Mouse (Mus musculus) splenic B cell, adult 2 months (primary cell): ENCODE results near the gene Nek11.

Experiments used
- DNase-seq: peaks from one replicate; pipeline ENCODE4 v3.0.0-alpha.2; 2011; ENCODE audit warnings: low read depth, low spot score
- H3K27me3 ChIP-seq: 2 replicates; pipeline ENCODE4 v1.6.1; 2012; ENCODE audit warnings: mild to moderate bottlenecking, low read length, moderate library complexity, mixed read lengths; ENCODE audit not compliant: control insufficient read depth, poor library complexity, insufficient read depth, severe bottlenecking
- H3K36me3 ChIP-seq: 2 replicates; pipeline ENCODE4 v1.6.1; 2012; ENCODE audit warnings: mild to moderate bottlenecking, low read length, moderate library complexity, mixed read lengths; ENCODE audit not compliant: control insufficient read depth, poor library complexity, insufficient read depth, severe bottlenecking

Nek11 gene

DNA sequence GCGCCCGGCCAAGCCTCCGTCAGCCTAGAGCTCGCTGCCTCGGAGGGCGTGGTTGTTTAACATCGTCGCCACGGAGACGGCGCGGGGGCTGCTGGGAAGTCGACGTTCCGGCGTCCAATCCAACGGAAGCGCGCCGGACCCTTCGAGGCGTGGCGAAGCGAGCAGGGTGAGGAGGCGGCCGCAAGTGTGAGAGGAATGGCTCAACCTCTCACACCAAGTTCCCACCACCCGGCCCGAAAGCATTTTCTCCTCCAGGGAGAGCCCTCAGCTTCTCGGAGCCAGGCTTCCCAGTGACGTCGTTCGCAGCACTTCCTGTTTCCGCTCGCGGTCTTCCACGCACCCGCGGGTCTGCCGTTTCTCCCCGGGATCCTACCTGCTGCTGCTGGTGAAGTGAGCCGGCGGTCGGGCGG is at the start of gene Nek11, which contains the start of gene Aste1:
Gene Nek11 (minus strand): TSS at position 307 of the 410 bp plus-strand sequence.
Gene Aste1 (plus strand): TSS at position 175 of the 410 bp plus-strand sequence.
- Histone ChIP-seq H3K36me3 (no peaks in the 10 kb centered on the region), H3K27me3 (no peaks in the 10 kb centered on the region)
- peak; percentile 95 for DNase-seq

DNA sequence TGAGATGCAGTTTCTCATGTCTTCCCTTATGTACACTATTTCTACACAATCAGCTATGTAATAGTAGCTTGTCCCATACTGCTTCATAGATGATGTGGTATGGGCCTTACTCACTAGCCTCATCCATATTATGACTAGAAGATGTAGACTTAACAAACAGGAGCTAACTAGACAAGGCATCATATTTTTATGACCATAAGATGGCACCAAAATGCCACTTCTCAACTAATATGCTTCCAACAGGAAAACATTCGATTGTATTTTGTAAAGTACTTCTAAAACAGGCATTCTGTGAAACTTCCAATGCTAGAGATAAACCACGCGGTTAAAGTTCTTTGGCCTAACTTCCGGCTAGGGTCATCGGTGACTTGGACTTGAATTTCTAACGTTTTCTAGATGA is 13.2 kb upstream of the Nek11 start:
- DNase-seq: no peak
- H3K27me3 ChIP-seq: no peaks in the 10 kb centered on the region
- H3K36me3 ChIP-seq: peaks cover 7% of the 10 kb centered on the region; the same call in 1 of the 2 replicates

DNA sequence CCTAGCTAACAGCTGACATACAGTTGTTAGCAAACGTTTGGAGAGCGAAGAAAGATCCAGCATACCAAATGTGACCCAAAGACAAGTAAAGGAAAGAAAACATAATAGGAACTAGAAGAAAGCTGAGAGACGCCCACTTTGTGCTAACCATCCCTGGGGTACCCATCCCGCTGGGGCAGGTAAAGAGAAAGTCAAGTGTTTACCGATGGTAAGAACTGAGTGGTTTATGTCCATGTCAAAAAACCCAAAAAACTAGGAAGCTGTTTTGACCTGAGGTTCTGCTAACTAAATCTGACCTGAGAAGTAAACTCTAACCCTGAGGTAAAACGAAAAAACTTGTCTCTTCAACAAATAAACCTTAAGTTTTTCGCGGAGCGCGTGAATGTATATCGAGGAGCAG is 604 bp downstream of the Nek11 start:
- DNase-seq: no peak

DNA sequence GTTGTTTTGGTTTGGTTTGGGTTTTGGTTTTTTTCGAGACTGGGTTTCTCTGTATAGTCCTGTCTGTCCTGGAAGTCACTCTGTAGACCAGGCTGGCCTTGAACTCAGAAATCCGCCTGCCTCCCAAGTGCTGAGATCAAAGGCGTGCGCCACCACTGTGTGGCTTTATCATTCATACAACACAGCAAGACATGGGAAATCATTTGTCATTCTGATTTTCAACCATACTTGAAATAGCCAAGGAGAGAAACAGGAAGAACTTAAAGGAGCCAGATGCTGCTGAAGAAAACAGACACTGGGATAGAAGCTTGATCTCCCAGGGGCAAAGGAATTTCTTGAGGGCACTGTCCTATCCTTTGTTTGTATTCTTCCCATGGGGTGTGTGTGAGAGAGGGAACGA is 4.7 kb downstream of the Nek11 start:
- Histone ChIP-seq H3K27me3 (no peaks in the 10 kb centered on the region), H3K36me3 (no peaks in the 10 kb centered on the region)
- DNase-seq: no peak

More for the DNA sequence above, 604 bp downstream of the Nek11 start:
- Histone ChIP-seq H3K36me3 (no peaks in the 10 kb centered on the region), H3K27me3 (no peaks in the 10 kb centered on the region)

DNA sequence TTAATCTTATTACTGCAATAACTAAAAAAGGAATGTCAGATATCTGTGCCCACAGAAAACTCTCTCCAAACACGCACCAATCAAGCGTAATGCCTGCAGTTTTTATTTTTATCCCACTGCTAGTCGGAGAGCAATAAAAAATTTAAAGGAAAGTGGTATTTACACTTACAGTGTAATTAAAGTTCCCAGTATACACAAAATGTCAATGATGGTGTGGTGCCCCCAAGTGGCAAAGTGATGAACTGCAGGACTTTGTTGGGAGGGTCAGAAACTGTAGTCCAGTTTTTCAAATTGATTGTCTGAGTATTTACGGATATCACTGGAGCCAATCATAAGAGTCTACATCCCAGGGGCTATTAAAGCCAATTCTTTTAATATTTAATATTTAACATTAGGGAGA is 6.0 kb downstream of the Nek11 start:
- Histone ChIP-seq H3K27me3 (no peaks in the 10 kb centered on the region), H3K36me3 (no peaks in the 10 kb centered on the region)
- DNase-seq: peak; percentile 75

DNA sequence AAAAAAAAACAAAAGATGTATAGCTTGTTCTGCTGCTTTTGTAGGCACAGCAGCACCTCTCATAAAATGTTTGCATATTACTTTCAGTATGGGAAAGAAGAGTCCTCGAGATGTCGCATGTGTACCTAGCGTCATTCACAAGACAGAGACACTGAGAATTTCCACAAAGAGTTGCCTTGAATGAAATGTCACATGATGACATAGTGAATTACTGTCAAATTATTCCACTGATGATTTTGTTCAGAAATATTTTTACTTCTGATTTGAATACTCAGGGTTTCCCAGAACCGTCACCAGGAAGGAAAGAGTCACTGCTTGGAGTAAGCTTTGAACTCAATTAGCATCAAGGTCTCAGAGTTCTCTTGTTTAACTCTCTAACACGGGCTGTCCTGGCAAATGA is 7.9 kb downstream of the Nek11 start:
- H3K27me3 ChIP-seq: no peaks in the 10 kb centered on the region
- H3K36me3 ChIP-seq: no peaks in the 10 kb centered on the region
- no peak for DNase-seq

DNA sequence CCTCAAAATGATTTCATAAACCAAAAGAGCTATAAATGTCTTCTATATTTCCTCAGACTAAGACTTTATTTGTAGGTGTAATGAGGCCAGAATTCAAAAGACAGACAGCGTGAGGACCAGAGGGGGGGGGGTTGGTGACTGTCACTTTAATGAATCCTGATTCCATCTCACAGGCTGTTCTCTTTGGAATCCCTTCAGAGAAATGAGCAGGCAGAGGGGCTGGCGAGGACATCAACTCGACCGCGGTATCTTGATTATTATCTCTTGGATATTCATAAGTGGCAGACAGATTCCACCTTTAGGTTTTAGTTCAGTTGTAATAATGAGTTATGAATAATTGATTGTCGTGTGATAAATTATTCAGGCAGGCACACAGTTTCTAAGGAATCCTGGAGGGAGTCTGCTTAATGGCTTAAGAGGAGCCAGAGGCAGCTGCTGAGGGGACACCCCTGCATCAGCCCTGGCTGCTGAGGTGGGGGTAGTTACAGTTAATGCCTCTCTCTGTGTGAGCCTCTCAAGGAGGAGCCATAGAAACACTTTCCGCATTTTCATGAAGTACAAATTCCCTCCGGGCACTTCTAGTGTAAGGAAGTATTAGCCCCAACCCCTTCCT is 15.7 kb downstream of the Nek11 start:
- Histone ChIP-seq H3K36me3 (no peaks in the 10 kb centered on the region), H3K27me3 (no peaks in the 10 kb centered on the region)
- no peak for DNase-seq

DNA sequence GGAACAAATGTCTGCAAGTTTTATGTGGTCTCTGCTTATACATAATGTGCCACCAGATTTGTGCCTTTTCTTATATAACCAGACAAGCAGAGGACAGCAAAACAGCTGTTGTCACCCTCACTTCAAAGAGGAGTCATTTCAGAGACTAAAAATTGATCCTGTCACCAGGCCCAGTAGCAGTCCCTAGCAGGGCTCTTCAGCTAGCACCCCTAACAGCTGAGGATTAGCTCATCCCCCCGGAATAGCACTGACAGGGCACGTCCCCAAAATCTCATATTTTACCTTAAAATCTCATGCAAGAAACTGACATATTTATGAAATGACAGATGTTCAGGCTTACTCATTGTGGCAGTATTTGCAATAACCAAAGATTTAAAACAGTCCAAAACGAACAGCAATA is 17.7 kb downstream of the Nek11 start:
- H3K36me3 ChIP-seq: no peaks in the 10 kb centered on the region
- H3K27me3 ChIP-seq: no peaks in the 10 kb centered on the region
- DNase-seq: no peak

DNA sequence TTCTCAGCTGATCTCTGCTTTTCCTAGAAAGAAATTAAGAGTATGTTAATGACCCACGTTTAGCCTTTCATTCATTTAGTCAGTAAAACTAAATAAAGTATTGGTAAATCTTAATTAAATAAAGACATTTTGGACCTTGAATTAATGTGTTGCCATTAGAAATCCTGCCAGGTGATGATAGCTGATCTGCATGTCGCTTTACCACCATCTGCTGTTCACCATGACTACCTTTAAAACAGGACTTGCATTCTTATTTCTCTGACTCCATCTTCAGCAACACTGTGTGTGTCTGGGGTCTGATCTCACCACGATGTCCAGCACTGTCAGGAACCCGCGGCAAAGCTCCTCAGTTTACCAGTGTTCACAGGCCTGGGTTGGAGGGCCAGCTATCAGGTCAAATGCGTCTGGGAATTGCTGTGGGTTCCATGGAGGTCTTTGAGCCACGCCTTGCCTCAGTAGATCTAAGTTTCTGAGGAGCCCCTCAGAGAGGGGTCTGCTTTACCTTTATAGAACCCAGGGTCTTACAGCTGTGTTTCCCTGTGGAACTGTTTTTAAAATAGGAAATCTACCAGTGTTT is 18.3 kb downstream of the Nek11 start:
- DNase-seq: peak; percentile 42
- Histone ChIP-seq H3K36me3 (no peaks in the 10 kb centered on the region), H3K27me3 (no peaks in the 10 kb centered on the region)

DNA sequence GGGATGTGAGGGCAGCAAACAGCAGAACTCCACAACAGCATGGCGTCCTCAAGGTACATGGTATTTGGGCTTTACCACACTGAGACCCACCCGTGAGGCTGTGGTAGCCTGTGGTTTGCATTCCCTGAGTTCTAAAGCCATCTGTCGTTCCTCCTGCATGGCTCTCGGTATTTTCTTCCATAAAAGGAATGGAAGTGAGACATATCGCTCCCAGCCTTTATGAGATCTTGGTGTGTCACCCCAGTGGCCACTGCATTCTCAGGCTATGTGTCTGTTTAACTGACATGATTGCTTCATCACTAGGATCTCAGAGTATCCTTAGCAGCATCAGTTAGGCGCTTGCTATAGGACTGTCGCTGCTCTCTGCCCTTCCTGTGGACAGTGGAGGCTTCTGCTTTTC is 18.9 kb downstream of the Nek11 start:
- no peaks in the 10 kb centered on the region for H3K36me3 ChIP-seq
- DNase-seq: no peak
- H3K27me3 ChIP-seq: no peaks in the 10 kb centered on the region

DNA sequence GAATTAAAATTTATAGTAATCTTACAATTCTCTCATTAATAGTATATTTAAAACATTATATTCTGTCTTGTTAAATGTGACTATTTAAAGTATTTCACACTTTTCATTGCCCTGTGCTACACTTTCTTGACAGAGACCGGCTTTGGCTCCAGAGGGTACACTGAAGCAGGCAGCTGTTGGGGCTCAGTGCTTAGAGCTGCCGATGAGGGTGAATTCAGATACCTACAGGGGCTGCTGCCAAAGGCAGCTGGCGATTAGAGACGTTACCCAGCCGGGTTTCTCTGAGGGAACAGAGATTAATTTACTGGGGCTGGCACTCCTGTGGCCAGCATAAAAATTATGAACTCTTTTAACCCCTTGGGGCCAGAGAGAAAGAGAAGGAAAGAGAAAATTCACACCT is 21.0 kb downstream of the Nek11 start:
- DNase-seq: no peak

DNA sequence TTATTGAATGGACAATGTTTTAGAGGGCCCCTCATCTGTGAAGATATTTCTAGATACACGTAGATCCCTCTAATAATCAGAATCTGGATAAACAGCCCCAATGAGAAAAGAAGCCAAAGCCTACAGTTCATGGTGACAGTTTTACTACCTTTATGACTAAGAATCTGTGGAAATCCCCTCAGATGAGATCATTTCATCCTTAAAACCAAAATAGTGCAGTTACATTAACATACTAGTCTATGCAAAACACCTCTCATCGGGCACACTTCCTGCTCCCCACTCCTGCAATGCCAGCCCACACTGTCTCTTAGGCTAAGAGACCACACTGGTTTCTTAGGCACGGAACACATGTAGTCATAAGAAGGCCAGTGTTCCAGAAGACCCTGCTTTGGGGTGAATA is 26.7 kb downstream of the Nek11 start:
- DNase-seq: peak; percentile 72
- no peaks in the 10 kb centered on the region for H3K27me3 ChIP-seq
- no peaks in the 10 kb centered on the region for H3K36me3 ChIP-seq

More for the DNA sequence above, 21.0 kb downstream of the Nek11 start:
- Histone ChIP-seq H3K36me3 (no peaks in the 10 kb centered on the region), H3K27me3 (no peaks in the 10 kb centered on the region)

DNA sequence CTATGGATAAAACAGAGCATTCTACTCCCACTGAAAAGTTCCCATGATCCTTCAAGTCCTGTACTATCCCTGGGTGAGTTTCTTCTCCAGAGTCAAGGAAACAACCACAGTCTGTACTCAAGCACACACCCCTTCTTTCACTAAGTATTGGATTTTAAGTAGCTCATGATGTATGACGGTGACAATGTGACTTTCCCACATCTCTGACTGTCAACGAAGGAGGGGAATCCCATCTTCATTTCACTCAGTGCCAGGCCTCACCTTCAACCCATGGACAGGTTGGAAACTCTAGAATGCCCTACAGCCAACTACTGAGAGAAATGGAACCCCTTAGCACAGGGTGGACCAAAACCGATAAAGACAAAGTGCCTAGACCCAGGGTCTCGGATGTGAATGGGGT is 29.1 kb downstream of the Nek11 start:
- DNase-seq: no peak
- Histone ChIP-seq H3K36me3 (no peaks in the 10 kb centered on the region), H3K27me3 (no peaks in the 10 kb centered on the region)

DNA sequence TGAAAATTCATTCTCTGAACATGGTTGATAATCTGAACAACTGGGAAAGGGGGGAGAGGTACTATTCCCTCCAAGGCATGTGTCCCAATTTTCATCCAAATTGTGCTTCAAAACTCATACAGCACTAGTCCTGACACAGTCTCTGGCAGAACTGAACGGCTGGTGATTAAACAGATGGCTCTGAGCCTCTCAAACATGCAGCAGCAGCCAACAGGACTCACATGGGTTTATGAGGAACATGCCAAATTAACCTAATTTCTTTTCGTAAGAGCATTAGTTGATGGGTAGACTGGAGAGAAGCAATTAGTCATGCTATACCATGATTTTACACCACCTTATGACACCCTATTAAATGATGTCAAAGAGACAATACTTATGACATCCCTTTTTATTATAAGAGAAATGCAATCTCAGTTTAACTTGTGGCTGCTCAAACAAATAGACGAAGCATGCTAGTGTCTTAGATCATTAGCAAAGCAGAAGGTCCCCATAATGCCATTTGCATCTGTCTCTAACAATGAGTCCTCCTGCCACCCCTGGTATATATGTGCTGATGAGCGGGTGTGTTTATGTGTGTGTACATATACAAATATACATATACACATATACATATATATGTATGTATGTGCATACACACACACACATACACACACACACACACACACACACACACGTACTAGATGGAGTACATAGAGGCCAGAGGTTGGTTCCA is 31.6 kb downstream of the Nek11 start:
- no peaks in the 10 kb centered on the region for H3K36me3 ChIP-seq
- DNase-seq: no peak
- H3K27me3 ChIP-seq: no peaks in the 10 kb centered on the region

DNA sequence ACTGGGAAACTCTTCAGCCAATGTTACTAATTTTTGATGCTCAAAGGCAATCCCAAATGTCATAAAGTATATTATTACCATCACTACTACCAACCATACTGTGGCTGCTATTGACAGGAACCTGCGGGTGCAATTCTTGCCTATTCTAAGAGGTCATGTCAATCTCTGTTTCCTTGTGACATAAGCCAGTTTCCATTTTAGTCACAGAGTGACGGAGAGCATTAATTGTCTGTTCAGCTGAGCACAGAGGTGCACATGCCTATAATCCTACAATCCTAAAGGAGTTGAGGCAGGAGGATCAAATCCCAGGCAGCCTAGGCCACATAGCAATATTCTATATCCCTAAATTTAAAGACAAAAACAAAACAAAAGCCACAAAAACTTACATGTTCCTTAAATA is 33.1 kb downstream of the Nek11 start:
- DNase-seq: no peak
- no peaks in the 10 kb centered on the region for H3K36me3 ChIP-seq
- no peaks in the 10 kb centered on the region for H3K27me3 ChIP-seq
